Mouse (Mus musculus): Measurements from ENCODE around the gene Ugt1a6b.
"Not testable (repeated sequence)": the region's sequence is repeated elsewhere in the genome, so short reads cannot be mapped to it uniquely, and the experiment has no call there.

GRCm38 (mm10) chr1:88125827-88126360 is 22.8 kb downstream of the Ugt1a6b start:
- TF ChIP-seq ZNF384 (IDR thresholded peaks at IDR 0.05; ENCODE audit: low read depth, low read length); ZC3H11A (IDR thresholded peaks at IDR 0.05; ENCODE audit: borderline replicate concordance, low read depth, low read length); HCFC1 (IDR thresholded peaks at IDR 0.05; ENCODE audit: borderline replicate concordance, insufficient read depth, low read length); MAFK (IDR thresholded peaks at IDR 0.05; ENCODE audit: insufficient read depth, low read depth, low read length); CHD2 (IDR thresholded peaks at IDR 0.05; ENCODE audit: low read depth, low read length): not testable (repeated sequence)
